Mouse (Mus musculus): ENCODE results near the gene Gm45902.

The Gm45902 gene

GRCm38 (mm10) chr2:3512552-3513454 is at the start of gene Gm45902, which contains the start of the genes Hspa14 and Cdnf:
Gene Gm45902 (minus strand): TSS chr2:3512790.
Gene Hspa14 (minus strand): TSS chr2:3512814.
Gene Cdnf (plus strand): TSS chr2:3513030.
- in situ Hi-C loops (cut with MboI; ENCODE audit: low pct_unique_long_range_greater_than_20kb in 1 of 2, low sequenced_read_pairs in 2 of 2, unreplicated experiment in 1 of 2): no loop called here

- in situ Hi-C loops (cut with MboI; ENCODE audit: low pct_unique_long_range_greater_than_20kb in 1 of 2, low sequenced_read_pairs in 2 of 2, unreplicated experiment in 1 of 2): loop anchor here in 1 of 2 experiments (25.0 kb wide), 1 partner anchor 266 kb away; no protein-coding TSS in a partner anchor
These were observed 34.0 kb upstream of the Gm45902 start for GRCm38 (mm10) chr2:3546588-3546987.

- in situ Hi-C loops (cut with MboI; ENCODE audit: low pct_unique_long_range_greater_than_20kb in 1 of 2, low sequenced_read_pairs in 2 of 2, unreplicated experiment in 1 of 2): loop anchor here in 1 of 2 experiments (25.0 kb wide), 1 partner anchor 266 kb away; no protein-coding TSS in a partner anchor
These were observed 33.5 kb upstream of the Gm45902 start for GRCm38 (mm10) chr2:3546055-3546454.

GRCm38 (mm10) chr2:3541307-3542079 is 28.9 kb upstream of the Gm45902 start:
- in situ Hi-C loops (cut with MboI; ENCODE audit: low pct_unique_long_range_greater_than_20kb in 1 of 2, low sequenced_read_pairs in 2 of 2, unreplicated experiment in 1 of 2): loop anchor here in 1 of 2 experiments (25.0 kb wide), 1 partner anchor 271 kb away; no protein-coding TSS in a partner anchor

GRCm38 (mm10) chr2:3526288-3526687 is 13.7 kb upstream of the Gm45902 start:
- in situ Hi-C loops (cut with MboI; ENCODE audit: low pct_unique_long_range_greater_than_20kb in 1 of 2, low sequenced_read_pairs in 2 of 2, unreplicated experiment in 1 of 2): loop anchor here in 1 of 2 experiments (25.0 kb wide), 1 partner anchor 286 kb away; no protein-coding TSS in a partner anchor

GRCm38 (mm10) chr2:3522558-3522957 is 10.0 kb upstream of the Gm45902 start:
- in situ Hi-C loops (cut with MboI; ENCODE audit: low pct_unique_long_range_greater_than_20kb in 1 of 2, low sequenced_read_pairs in 2 of 2, unreplicated experiment in 1 of 2): no loop called here

- in situ Hi-C loops (cut with MboI; ENCODE audit: low pct_unique_long_range_greater_than_20kb in 1 of 2, low sequenced_read_pairs in 2 of 2, unreplicated experiment in 1 of 2): no loop called here
These were observed 514 bp downstream of the Gm45902 start for GRCm38 (mm10) chr2:3512076-3512475.

GRCm38 (mm10) chr2:3500886-3501285 is 11.7 kb downstream of the Gm45902 start:
- in situ Hi-C loops (cut with MboI; ENCODE audit: low pct_unique_long_range_greater_than_20kb in 1 of 2, low sequenced_read_pairs in 2 of 2, unreplicated experiment in 1 of 2): no loop called here

- in situ Hi-C loops (cut with MboI; ENCODE audit: low pct_unique_long_range_greater_than_20kb in 1 of 2, low sequenced_read_pairs in 2 of 2, unreplicated experiment in 1 of 2): no loop called here
These were observed 13.0 kb downstream of the Gm45902 start for GRCm38 (mm10) chr2:3499543-3499942.

- in situ Hi-C loops (cut with MboI; ENCODE audit: low pct_unique_long_range_greater_than_20kb in 1 of 2, low sequenced_read_pairs in 2 of 2, unreplicated experiment in 1 of 2): no loop called here
These were observed 18.7 kb downstream of the Gm45902 start for GRCm38 (mm10) chr2:3493833-3494409.

- in situ Hi-C loops (cut with MboI; ENCODE audit: low pct_unique_long_range_greater_than_20kb in 1 of 2, low sequenced_read_pairs in 2 of 2, unreplicated experiment in 1 of 2): no loop called here
These were observed 22.8 kb downstream of the Gm45902 start for GRCm38 (mm10) chr2:3489816-3490215.

GRCm38 (mm10) chr2:3480239-3480638 is 32.4 kb downstream of the Gm45902 start:
- in situ Hi-C loops (cut with MboI; ENCODE audit: low pct_unique_long_range_greater_than_20kb in 1 of 2, low sequenced_read_pairs in 2 of 2, unreplicated experiment in 1 of 2): no loop called here

GRCm38 (mm10) chr2:3475746-3476251 is 36.8 kb downstream of the Gm45902 start:
- in situ Hi-C loops (cut with MboI; ENCODE audit: low pct_unique_long_range_greater_than_20kb in 1 of 2, low sequenced_read_pairs in 2 of 2, unreplicated experiment in 1 of 2): no loop called here

- in situ Hi-C loops (cut with MboI; ENCODE audit: low pct_unique_long_range_greater_than_20kb in 1 of 2, low sequenced_read_pairs in 2 of 2, unreplicated experiment in 1 of 2): no loop called here
These were observed 37.7 kb downstream of the Gm45902 start, which contains the start of gene Suv39h2 for GRCm38 (mm10) chr2:3474861-3475283. Gene Suv39h2 (minus strand): TSS chr2:3475031.

GRCm38 (mm10) chr2:3474361-3474805 is 38.2 kb downstream of the Gm45902 start:
- in situ Hi-C loops (cut with MboI; ENCODE audit: low pct_unique_long_range_greater_than_20kb in 1 of 2, low sequenced_read_pairs in 2 of 2, unreplicated experiment in 1 of 2): no loop called here

GRCm38 (mm10) chr2:3473891-3474290 is 38.7 kb downstream of the Gm45902 start:
- in situ Hi-C loops (cut with MboI; ENCODE audit: low pct_unique_long_range_greater_than_20kb in 1 of 2, low sequenced_read_pairs in 2 of 2, unreplicated experiment in 1 of 2): no loop called here

GRCm38 (mm10) chr2:3456590-3456989 is 56.0 kb downstream of the Gm45902 start:
- in situ Hi-C loops (cut with MboI; ENCODE audit: low pct_unique_long_range_greater_than_20kb in 1 of 2, low sequenced_read_pairs in 2 of 2, unreplicated experiment in 1 of 2): no loop called here

All from mouse embryonic stem cell (cell line).